Mouse (Mus musculus): ENCODE results near the gene Lmo1. TPM values are rescaled to one million over a fixed set of nuclear protein-coding genes. Genes with fewer than 3 reads are reported as not detected.

The Lmo1 gene
- polyA plus RNA-seq (2014; fragmentation: Nextera tagmentation; extraction: Ambion mirVana): 170 and 189 TPM in 2 replicates

GRCm38 (mm10) chr7:109174949-109175669, at the start of gene Lmo1:
Gene Lmo1, minus strand, starts transcription at chr7:109175207.
- H3K36me3 ChIP-seq (ENCODE audit: control insufficient read depth, insufficient read depth, low read length): no peaks in the 10 kb centered on the region
- WGBS: under 1% methylated on average over 67 of the region's 67 CpGs
- H3K4me3 ChIP-seq (replicated peaks; ENCODE audit: low read depth, low read length): peak within 1 kb of the TSS; percentile 64
- peak within 1 kb of the TSS; percentile 96 for H3K4me2 ChIP-seq (ENCODE audit: low read length)
- peaks cover 32% of the 10 kb centered on the region for H3K4me1 ChIP-seq (ENCODE audit: control insufficient read depth, insufficient read depth, low read length)
- H3K27me3 ChIP-seq (ENCODE audit: control insufficient read depth, insufficient read depth, low read length): no peaks in the 10 kb centered on the region
- H3K9me3 ChIP-seq (ENCODE audit: control insufficient read depth, low read length): no peaks in the 10 kb centered on the region
- peak within 1 kb of the TSS; percentile 89 for H3K9ac ChIP-seq (replicated peaks; ENCODE audit: low read length)
- peak within 1 kb of the TSS; percentile 90 for H3K27ac ChIP-seq (replicated peaks; ENCODE audit: low read depth, low read length)
- ATAC-seq (ENCODE audit: low FRiP score, low TSS enrichment) (peak; percentile 60), DNase-seq (peak; percentile 80)

GRCm38 (mm10) chr7:109221716-109222110, 46.7 kb upstream of the Lmo1 start:
- no peak overlapping the region for H3K9ac ChIP-seq (replicated peaks; ENCODE audit: low read length)
- WGBS: 86% methylated on average over 15 of the region's 15 CpGs
- no peaks in the 10 kb centered on the region for H3K36me3 ChIP-seq (ENCODE audit: control insufficient read depth, insufficient read depth, low read length)
- H3K4me2 ChIP-seq (ENCODE audit: low read length): no peak overlapping the region
- ATAC-seq (ENCODE audit: low FRiP score, low TSS enrichment): no peak
- DNase-seq: no peak
- H3K27me3 ChIP-seq (ENCODE audit: control insufficient read depth, insufficient read depth, low read length): no peaks in the 10 kb centered on the region
- 0 out of 2 replicates have a peak, but pooled peaks cover 12% of the 10 kb centered on the region for H3K4me1 ChIP-seq (ENCODE audit: control insufficient read depth, insufficient read depth, low read length)
- H3K9me3 ChIP-seq (ENCODE audit: control insufficient read depth, low read length): no peaks in the 10 kb centered on the region
- H3K4me3 ChIP-seq (replicated peaks; ENCODE audit: low read depth, low read length): no peak overlapping the region
- no peak overlapping the region for H3K27ac ChIP-seq (replicated peaks; ENCODE audit: low read depth, low read length)

- H3K9ac ChIP-seq (replicated peaks; ENCODE audit: low read length): no peak overlapping the region
- H3K36me3 ChIP-seq (ENCODE audit: control insufficient read depth, insufficient read depth, low read length): no peaks in the 10 kb centered on the region
- H3K27me3 ChIP-seq (ENCODE audit: control insufficient read depth, insufficient read depth, low read length): no peaks in the 10 kb centered on the region
- H3K4me2 ChIP-seq (ENCODE audit: low read length): no peak overlapping the region
- no peaks in the 10 kb centered on the region for H3K9me3 ChIP-seq (ENCODE audit: control insufficient read depth, low read length)
- 68% methylated on average over 20 of the region's 20 CpGs for WGBS
- DNase-seq: peak; percentile 45
- H3K27ac ChIP-seq (replicated peaks; ENCODE audit: low read depth, low read length): peak overlapping the region; percentile 61
- H3K4me3 ChIP-seq (replicated peaks; ENCODE audit: low read depth, low read length): no peak overlapping the region
- 0 out of 2 replicates have a peak, but pooled peaks cover 12% of the 10 kb centered on the region for H3K4me1 ChIP-seq (ENCODE audit: control insufficient read depth, insufficient read depth, low read length)
- ATAC-seq (ENCODE audit: low FRiP score, low TSS enrichment): no peak
Measured at GRCm38 (mm10) chr7:109220766-109221715, 46.0 kb upstream of the Lmo1 start.

GRCm38 (mm10) chr7:109220026-109220425, 45.0 kb upstream of the Lmo1 start:
- no peaks in the 10 kb centered on the region for H3K36me3 ChIP-seq (ENCODE audit: control insufficient read depth, insufficient read depth, low read length)
- 0 out of 2 replicates have a peak, but pooled peaks cover 12% of the 10 kb centered on the region for H3K4me1 ChIP-seq (ENCODE audit: control insufficient read depth, insufficient read depth, low read length)
- ATAC-seq (ENCODE audit: low FRiP score, low TSS enrichment) (no peak), DNase-seq (no peak)
- H3K9me3 ChIP-seq (ENCODE audit: control insufficient read depth, low read length): no peaks in the 10 kb centered on the region
- no peak overlapping the region for H3K9ac ChIP-seq (replicated peaks; ENCODE audit: low read length)
- no peak overlapping the region for H3K27ac ChIP-seq (replicated peaks; ENCODE audit: low read depth, low read length)
- H3K27me3 ChIP-seq (ENCODE audit: control insufficient read depth, insufficient read depth, low read length): no peaks in the 10 kb centered on the region
- no peak overlapping the region for H3K4me2 ChIP-seq (ENCODE audit: low read length)
- 78% methylated on average over 4 of the region's 4 CpGs for WGBS
- no peak overlapping the region for H3K4me3 ChIP-seq (replicated peaks; ENCODE audit: low read depth, low read length)

GRCm38 (mm10) chr7:109218977-109219271, 43.9 kb upstream of the Lmo1 start:
- ATAC-seq (ENCODE audit: low FRiP score, low TSS enrichment): no peak
- WGBS: 6% methylated on average over 5 of the region's 5 CpGs
- no peak overlapping the region for H3K4me3 ChIP-seq (replicated peaks; ENCODE audit: low read depth, low read length)
- H3K4me1 ChIP-seq (ENCODE audit: control insufficient read depth, insufficient read depth, low read length): 0 out of 2 replicates have a peak, but pooled peaks cover 12% of the 10 kb centered on the region
- no peaks in the 10 kb centered on the region for H3K9me3 ChIP-seq (ENCODE audit: control insufficient read depth, low read length)
- H3K27ac ChIP-seq (replicated peaks; ENCODE audit: low read depth, low read length): no peak overlapping the region
- no peaks in the 10 kb centered on the region for H3K27me3 ChIP-seq (ENCODE audit: control insufficient read depth, insufficient read depth, low read length)
- no peak for DNase-seq
- H3K9ac ChIP-seq (replicated peaks; ENCODE audit: low read length): no peak overlapping the region
- no peaks in the 10 kb centered on the region for H3K36me3 ChIP-seq (ENCODE audit: control insufficient read depth, insufficient read depth, low read length)
- H3K4me2 ChIP-seq (ENCODE audit: low read length): no peak overlapping the region

- Histone ChIP-seq H3K4me3 (replicated peaks; ENCODE audit: low read depth, low read length) (no peak overlapping the region), H3K9me3 (ENCODE audit: control insufficient read depth, low read length) (no peaks in the 10 kb centered on the region), H3K27me3 (ENCODE audit: control insufficient read depth, insufficient read depth, low read length) (no peaks in the 10 kb centered on the region), H3K27ac (replicated peaks; ENCODE audit: low read depth, low read length) (no peak overlapping the region), H3K4me1 (ENCODE audit: control insufficient read depth, insufficient read depth, low read length) (0 out of 2 replicates have a peak, but pooled peaks cover 12% of the 10 kb centered on the region), H3K4me2 (ENCODE audit: low read length) (no peak overlapping the region), H3K36me3 (ENCODE audit: control insufficient read depth, insufficient read depth, low read length) (no peaks in the 10 kb centered on the region), H3K9ac (replicated peaks; ENCODE audit: low read length) (no peak overlapping the region)
- ATAC-seq (ENCODE audit: low FRiP score, low TSS enrichment): peak; percentile 51
- 66% methylated on average over 2 of the region's 2 CpGs for WGBS
- DNase-seq: peak; percentile 88
Measured at GRCm38 (mm10) chr7:109218130-109218976, 43.3 kb upstream of the Lmo1 start.

GRCm38 (mm10) chr7:109209804-109210203, 34.8 kb upstream of the Lmo1 start:
- Histone ChIP-seq H3K9ac (replicated peaks; ENCODE audit: low read length) (no peak overlapping the region), H3K27me3 (ENCODE audit: control insufficient read depth, insufficient read depth, low read length) (no peaks in the 10 kb centered on the region), H3K36me3 (ENCODE audit: control insufficient read depth, insufficient read depth, low read length) (no peaks in the 10 kb centered on the region), H3K4me1 (ENCODE audit: control insufficient read depth, insufficient read depth, low read length) (no peaks in the 10 kb centered on the region), H3K27ac (replicated peaks; ENCODE audit: low read depth, low read length) (no peak overlapping the region), H3K9me3 (ENCODE audit: control insufficient read depth, low read length) (no peaks in the 10 kb centered on the region), H3K4me3 (replicated peaks; ENCODE audit: low read depth, low read length) (no peak overlapping the region), H3K4me2 (ENCODE audit: low read length) (no peak overlapping the region)
- no peak for DNase-seq
- ATAC-seq (ENCODE audit: low FRiP score, low TSS enrichment): no peak
- 83% methylated on average over 2 of the region's 2 CpGs for WGBS

- Histone ChIP-seq H3K36me3 (ENCODE audit: control insufficient read depth, insufficient read depth, low read length) (no peaks in the 10 kb centered on the region), H3K9me3 (ENCODE audit: control insufficient read depth, low read length) (no peaks in the 10 kb centered on the region), H3K4me3 (replicated peaks; ENCODE audit: low read depth, low read length) (no peak overlapping the region), H3K4me2 (ENCODE audit: low read length) (no peak overlapping the region), H3K27ac (replicated peaks; ENCODE audit: low read depth, low read length) (no peak overlapping the region), H3K9ac (replicated peaks; ENCODE audit: low read length) (no peak overlapping the region), H3K4me1 (ENCODE audit: control insufficient read depth, insufficient read depth, low read length) (0 out of 2 replicates have a peak, but pooled peaks cover 6% of the 10 kb centered on the region), H3K27me3 (ENCODE audit: control insufficient read depth, insufficient read depth, low read length) (no peaks in the 10 kb centered on the region)
- DNase-seq (no peak), ATAC-seq (ENCODE audit: low FRiP score, low TSS enrichment) (no peak)
- 59% methylated on average over 4 of the region's 4 CpGs for WGBS
Measured at GRCm38 (mm10) chr7:109207811-109208210, 32.8 kb upstream of the Lmo1 start.

Measured in midbrain, embryonic 14.5 days (tissue).